Mouse (Mus musculus) kidney, adult 11 months (tissue): ENCODE results near the gene Gm21915.
A peak's percentile ranks its signal among the peaks of the same experiment; 100 is the strongest.

Source experiments
- DNase-seq: peaks from one replicate; pipeline ENCODE4 v3.0.0; 2022

Gene Gm21915

DNA sequence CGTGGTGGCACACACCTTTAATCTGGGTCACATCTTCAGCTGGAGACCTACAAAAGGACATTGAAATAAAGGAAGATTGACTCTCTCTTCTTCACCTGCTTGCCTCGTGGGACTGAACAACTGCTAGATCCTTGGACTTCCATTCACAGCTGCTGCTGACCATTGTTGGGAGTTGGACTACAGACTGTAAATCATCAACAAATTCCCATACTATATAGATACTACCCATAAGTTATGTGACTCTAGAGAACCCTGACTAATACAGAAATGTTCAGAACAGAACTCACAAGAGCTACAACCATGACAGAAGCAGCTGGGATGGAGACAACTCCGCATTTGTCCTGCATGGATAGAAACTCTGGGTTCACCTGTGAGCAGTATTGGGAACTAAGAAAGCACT is at the start of gene Gm21915:
TSS of gene Gm21915 (plus strand) at position 301 of the 400 bp plus-strand sequence.
- DNase-seq: no peak

DNA sequence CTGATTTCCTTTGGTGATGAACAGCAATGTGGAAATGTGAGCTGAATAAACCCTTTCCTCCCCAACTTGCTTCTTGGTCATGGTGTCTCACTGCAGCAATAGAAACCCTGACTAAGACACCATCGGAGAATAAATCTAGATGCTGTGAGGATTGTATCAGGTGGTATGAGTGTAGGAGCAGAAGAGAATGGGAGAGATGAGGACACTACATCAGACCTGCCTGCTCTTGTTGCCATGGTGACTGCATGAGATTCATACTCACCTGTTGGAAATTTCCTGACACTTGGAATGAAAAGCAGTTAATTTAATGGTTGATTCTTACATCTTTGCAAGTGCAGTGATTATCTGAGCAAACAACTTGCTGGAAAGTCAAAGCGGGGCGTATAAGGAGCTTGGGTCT is 48.1 kb upstream of the Gm21915 start:
- DNase-seq: no peak

DNA sequence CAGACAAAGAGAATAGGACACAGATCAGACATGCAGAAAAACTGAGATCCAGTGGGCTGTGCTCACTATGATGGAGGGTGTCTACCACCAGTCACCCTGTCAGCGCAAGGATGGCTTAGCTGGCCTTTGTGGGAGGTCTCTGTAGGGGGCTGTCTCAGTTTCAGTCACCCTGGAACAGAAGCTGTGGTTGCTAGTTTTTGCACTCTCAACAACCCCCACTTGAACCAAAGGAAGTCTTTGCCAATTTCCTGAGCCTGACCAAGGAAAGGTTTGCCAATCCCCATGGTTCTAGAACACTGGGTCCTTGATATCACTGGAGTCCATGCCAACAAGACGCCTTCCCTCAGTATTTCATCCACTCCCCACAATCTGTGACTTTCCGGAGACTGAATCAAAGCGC is 47.6 kb upstream of the Gm21915 start:
- no peak for DNase-seq

DNA sequence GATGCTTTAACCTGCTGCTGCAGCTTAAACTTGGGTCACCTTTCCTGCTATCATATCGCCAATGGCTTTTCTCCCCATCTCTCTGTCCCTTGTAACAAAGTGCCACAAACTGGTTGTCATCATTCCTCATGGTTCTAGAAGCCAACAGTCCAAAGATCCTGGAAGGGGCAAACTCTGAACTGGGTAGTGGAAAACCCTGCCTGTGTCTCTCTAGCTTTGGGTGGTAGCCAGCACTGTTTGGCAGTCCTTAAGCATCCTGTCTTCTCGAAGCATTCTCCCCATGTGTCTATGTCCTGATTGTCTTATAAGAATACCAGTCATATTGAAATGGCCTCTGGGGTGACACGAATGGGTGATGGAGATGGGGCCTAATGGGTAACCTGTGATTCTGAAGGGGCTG is 45.1 kb upstream of the Gm21915 start:
- peak; percentile 41 for DNase-seq

DNA sequence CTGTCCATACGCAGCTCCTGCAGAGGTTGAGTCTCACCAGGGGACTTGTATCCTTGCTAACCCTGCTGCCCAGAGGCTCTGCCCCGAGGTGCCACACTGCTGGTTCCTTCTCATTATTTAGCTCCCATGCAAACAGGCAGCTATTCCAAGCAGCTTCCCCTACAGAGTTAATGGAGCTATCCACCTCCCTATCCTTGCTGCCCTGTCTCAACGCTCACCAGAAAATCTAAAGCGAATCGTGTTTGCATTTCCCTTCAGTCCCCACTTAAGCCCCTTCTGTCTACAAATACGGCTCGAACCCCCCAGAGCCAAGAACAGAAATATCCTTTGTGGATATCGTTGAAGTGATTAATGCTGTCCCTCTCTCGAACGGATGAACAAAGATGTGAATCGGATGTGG is 43.8 kb upstream of the Gm21915 start:
- DNase-seq: no peak

DNA sequence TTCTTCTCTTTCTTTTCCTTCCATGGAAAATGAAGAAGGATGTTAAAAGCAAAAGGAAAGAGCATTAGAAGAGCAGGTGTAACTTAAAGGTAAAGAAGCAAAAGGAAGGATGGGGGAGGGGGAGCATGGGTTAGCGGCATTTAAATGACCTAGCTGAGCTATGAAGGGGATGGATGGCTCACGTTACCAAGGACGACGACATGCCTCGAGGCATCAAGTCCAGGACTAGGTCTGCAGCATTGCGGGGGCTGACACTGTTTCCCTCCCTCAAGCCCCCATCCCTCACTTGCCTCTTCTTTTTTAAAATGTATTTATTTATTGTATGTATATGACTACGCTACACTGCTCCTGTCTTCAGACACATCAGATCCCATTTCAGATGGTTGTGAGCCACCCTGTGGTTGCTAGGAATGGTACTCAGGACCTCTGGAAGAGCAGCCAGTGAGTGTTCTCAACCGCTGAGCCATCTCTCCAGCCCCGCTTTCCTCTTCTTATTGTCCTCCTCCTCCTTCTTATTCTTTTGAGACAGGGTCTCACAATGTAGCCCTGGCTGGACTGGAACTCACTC is 43.2 kb upstream of the Gm21915 start:
- no peak for DNase-seq

DNA sequence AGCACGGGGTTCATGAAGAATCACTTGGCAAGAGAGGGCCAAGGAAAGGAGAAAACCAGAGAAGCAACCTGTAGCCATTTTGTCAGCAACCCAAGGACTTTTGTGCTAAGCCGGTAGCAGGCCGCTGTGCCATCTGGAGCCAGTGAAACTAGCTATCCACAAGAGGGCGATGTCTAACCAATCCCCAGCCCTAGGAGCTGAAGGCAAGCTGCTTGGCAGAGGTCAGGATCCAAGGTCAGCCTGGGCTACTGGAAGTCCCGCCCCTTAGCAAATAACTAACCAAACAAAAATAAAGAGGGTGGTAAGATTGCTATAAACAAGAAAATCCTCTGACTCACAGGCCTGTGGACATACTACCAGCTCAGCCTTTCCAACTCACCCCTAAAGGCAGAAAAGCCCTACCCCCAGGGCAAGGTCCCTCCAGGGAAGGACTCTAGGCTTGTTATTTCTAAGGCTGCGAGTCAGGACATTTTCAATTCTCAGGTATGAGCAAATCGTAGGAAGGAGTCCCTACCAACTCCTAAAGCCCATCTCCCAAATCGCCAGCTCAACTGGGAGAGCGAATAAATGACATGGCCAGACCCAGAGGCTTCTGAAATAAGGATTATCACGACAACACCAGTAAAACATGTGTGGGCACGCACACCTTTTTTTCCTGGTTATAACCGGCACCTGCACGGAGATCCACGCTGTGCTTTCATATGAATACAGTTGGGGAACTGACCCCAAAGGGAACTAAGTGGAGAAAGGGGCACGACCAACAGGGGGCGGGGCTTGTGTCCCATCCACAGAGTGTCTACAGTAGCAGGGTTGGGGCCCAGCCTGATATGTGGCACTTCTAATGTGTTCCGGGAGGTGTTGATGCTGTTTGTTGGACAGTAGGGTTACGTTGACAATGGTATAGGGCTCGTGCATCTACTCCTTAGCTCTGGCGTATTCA is 42.0 kb upstream of the Gm21915 start:
- DNase-seq: peak; percentile 89

DNA sequence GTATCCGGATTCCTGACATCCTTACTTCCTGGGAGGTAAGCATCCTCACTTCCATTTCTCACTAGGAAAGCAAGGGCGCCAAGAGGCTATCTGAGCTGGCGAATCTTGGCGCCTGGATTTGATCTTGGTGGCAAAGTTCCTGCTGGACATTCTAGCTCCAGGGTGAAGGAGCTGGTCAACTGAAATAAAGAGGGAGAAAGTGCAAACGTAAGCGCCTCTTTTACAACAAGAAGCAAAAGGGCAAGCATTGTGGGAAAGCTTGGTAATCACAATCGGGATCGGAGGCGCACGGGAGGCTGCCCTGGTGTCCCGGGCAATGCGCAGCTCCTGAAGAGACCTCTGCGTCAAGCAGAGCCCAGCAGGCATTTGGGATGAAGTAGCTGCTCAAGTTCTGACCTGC is 41.0 kb upstream of the Gm21915 start:
- DNase-seq: peak; percentile 40

DNA sequence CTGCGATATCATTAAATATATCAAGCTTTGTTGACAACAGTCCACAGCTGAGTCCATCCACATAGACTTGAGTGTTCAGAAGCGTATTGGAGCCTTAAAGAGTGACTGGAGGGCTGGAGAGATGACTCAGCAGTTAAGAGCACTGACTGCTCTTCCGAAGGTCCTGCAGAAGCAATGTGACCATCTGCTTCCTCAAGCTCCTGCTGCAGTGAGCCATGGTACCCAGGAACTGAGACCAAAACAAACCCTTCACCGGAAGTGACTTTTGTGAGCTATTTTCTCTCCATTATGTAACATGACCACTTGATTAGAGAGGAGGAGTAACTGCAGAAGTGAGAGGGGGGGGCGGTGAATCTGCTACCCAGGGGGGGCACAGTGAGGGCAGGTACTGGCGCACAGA is 39.3 kb upstream of the Gm21915 start:
- DNase-seq: peak; percentile 17

DNA sequence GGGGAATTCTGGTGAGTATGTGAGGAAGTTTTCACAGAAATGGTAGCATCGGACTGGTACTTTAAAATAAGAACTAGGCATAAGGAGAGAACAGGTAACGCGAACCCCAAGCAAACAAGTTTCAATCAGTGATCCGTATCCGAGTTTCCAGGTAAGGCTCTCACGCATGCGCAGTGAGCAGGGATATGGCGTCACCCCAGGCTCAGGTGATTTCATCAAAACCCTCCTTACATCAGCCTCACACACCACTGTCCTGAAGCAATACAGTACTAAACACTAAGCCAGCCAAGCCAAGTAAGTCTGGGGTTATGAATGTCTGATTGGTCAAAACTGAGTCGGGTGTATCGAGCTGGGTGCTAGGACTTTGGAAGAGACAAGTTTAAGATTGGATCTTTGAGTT is 38.9 kb upstream of the Gm21915 start:
- DNase-seq: peak; percentile 26

DNA sequence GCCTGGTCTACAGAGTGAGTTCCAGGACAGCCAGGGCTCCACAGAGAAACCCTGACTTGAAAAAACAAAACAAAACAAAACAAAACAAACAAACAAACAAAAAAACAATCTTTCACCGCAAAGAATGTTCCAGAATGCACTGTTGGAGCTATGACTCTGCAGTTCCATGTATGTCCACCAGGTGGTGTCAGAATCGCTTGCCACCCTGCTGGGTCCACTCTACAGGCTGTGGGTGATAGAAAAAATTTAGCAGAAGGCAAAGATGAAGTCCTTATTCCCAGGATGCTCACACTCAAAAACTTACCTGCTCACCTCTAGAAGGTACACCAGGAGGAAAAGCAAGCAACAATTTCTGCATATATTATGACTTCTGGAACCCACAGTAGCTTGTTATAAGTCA is 34.4 kb upstream of the Gm21915 start:
- peak; percentile 36 for DNase-seq

DNA sequence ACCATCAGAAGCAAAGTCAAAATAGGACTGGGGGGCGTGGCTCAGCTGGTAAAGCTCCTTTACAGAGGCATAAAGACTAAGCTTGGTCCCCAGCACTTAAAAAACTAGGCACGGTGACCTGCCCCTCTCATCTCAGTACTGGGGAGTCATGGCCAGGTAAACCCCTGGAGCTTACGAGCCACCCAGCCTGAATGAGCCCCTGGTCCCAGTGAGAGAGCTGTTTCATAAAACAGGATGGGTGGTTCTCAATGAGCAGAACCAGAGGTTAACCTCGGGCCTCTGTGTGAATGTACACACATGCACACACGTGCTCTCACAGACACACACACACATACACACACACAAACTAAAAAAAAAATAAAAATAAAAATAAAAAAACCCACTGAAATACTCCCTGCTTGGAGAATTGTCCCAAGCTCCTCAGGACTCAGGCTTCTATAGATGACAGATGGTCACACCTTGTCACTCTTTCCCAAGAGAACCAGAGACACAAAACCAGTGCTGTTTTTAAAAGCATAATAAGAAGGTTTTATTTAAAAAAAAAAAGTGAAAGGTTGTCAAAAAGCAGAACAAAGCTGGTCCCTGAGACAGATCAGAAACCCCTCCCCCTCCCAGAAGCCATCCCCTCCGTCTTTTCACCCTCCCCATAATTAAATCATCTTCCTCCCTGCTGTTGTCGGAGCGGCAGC is 32.6 kb upstream of the Gm21915 start:
- no peak for DNase-seq

DNA sequence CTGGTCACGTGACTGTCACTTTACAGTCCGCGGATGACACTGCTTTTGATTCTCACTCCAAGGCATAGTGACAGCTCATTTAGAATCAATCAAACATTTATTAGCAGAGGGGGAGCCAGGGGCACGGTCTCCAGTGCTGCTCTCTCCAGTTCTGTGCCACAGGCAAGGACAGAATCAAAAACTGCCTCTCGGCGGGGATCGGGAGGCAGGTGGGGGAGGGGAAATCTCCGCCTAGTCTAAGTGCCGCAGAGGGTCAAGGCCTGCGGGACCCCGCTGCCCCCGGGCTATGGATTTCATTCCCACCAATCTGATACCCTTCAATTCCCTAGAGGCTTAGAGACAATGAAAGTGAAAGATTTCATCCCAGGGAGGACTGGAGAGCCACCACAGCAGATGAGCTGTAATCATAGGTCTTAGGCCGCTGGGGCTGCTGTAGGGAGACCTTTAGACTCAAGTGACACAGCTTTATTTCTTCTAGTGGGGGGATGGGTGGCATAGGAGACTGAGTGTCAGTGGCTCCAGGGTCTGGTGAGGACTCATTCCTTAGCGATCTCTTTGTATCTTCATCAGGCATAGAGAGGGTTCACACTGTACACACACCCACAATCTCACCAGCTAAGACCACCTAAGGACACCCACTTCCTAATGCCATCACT is 31.9 kb upstream of the Gm21915 start:
- DNase-seq: peak; percentile 26

DNA sequence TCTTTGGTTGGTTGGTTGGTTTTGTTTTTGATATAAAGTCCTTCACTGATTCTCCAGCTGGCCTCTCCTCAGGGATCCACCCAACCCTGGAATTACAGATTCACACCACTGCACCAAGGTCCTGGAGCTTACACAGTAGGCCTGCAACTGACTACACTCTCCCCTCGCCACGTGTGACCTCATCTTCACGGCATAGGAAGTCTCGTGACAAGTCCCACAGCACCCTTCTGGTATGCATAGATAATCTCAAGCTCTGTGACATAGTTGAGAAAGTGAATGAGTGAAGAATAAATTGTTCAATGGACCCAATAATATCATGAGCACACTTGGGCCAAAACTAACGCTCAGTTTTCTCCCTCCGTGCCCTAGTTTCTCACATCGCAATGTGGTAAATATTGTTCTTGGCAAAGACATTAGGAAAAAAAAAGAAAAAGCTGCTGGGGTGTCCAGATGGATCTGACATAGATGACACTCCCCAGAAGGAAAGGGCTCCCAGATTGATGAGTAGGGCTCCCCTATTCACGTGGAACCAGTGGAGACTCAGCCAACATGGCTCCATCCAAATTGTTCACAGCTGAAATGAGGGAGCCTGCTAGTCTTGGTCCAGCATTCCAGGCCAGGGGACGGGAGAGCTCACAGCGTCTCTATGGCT is 30.8 kb upstream of the Gm21915 start:
- no peak for DNase-seq

DNA sequence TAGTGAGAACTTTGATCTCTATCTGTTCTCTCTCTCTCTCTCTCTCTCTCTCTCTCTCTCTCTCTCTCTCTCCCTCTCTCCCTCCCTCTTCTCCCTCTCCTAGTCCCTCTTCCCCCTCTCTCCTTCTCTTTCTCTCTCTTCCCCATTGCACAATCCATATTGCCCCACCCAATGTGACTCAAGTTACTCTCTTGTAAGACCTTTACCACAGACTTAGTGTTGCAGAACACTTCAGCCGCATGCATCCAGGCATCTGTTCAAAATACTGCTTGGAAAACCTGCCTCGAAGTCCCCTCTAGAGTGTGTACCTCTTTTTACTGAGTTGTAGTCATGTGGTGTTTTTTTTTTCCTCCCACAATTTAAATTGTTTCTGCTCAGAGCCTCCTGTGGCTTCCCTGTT is 29.1 kb upstream of the Gm21915 start:
- DNase-seq: no peak

DNA sequence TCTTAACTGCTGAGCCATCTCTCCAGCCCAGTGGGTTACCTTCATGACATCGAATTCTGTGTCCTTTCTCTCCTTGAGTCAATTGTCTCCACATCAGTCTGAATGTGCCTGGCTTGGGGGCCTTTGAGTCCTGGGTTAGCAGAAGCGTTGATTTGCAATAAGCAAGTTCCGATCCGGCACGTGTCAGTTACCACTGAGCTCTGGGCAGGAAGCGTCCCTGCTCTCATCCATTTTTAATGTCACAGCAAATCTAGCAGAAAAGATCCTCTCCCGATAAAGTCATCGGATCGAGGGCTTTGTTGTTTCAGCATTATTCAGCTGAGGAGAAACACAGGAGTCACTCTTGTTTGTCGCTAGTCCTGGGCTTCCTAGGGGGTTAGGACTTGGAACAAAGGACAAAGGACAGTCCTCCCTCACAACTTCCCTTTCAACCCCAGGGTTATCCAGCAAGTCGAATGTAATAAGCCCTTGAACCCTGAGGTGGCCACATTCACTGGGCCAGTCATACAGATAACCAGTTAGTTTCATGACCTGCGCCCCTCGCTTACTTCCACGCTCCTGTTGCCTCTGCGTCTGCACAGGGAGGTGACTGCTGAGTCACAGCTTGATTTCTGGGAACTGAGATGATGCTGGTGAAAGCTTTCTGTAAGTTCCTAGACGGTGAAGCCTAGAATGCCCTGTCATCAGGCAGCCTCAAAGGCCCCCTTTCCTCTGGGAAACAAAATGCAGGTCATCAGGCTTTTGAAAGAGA is 27.8 kb upstream of the Gm21915 start:
- DNase-seq: no peak

DNA sequence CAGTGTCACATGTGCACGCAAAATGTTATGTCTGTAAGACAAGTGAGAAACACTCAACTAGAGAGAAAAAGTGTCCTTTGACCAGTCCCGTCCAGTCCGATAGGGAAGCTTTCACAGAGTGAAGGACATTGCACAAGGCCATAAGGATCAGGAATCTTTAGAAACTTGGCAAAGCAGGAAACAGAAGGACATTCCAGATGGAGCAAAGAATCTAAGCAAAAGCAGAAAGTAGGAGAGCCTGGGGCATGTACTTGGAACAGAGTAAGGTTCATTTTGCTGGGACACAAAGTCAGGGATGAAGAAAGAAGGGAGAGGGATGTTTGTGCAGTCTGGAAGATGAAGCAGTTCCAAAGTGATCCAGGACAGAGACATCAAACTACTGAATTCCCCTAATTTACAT is 21.0 kb upstream of the Gm21915 start:
- no peak for DNase-seq

DNA sequence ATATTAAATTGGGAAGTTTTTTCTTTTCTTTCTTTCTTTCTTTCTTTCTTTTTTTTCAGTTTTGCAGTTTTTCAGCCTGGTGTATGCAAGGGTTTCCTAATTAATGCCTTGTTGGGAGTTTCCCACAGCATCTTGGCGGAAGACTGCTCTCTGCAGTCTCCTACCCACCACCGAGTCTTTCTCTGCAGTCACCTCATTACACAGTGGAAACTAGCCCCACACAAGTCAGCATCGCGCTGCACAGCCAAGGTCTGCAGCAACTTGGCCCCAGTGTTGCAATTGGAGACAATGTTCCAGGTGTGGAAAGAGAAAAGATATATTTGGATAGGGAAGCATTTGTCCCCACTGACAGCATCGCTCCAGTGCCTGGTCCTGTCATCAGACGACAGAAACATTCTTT is 20.4 kb upstream of the Gm21915 start:
- no peak for DNase-seq

DNA sequence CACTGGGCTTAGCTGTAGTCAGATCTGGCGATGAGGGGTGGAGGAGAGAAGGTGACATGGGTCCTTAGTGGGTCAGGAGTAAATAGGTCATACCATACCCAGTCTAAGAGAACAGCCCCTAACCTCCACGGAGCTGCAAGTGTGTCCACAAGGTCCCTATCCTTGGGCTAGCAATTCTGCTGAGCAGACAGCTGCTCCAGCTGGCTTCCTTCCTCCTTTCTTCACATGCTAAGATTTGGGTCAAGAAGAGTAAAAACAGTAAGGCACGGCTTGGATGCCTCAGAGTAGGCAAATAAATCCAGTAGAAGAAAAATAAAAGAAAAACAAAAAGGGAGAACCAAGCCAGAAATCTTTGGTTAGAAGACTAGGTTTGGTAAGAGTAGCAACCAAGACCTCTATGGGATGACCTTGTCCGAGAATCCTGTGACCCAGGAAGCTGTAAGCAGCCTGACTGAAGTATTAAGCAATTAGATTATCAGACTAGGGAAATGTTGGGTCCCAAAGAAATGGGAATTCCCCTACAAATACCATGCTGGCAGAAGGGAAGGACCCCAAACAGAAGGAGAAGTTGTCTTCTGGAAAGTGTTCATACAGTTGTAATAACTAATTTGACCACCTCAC is 19.1 kb upstream of the Gm21915 start:
- DNase-seq: no peak

DNA sequence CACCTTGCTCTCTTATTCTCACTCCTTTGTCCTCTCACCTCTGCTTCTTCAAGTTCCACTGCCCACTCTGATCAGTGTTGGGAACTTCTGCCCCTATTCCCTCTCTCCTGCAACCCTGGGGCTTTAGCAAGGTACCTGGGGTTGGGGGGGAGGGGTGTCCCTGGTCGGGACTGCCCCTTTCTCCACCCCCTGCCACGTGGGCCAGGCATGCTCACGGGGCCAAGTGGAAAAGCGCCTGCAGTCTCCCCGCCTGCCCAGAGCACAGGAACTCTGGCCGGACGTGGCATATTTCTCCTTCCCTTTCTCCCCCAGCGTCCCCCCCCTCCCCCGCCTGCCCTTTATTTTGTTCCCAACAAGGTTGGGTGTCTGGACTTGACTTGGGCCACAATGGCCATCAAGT is 17.7 kb upstream of the Gm21915 start:
- no peak for DNase-seq

DNA sequence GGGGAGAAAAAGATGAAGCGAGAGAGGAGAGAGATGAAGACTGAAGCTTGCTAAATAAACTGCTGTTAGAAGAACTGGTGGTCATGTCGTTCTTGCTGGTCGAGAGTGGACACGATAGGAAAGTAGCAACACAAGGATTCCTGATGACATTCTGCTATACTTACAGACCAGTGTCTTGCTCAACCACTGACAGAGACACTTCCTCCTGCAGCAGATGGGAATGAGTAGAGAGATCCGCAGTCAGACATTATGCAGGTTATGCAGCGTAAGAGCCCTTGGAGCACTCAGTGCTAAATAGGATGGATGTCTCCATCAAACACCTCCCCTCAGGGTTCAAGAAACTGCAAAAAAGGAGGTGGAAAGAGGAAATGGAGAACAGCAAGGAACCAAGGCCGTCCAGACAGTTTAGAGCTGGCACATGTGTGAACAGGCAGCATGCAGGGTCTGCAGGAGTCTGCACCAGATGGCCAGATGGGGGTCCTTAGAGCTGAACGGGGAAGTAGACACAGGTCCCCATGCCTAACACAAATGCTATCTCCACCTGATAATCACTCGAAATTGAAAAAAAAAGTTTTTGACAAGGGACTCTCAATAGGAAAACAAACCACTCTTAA is 4.1 kb upstream of the Gm21915 start:
- DNase-seq: no peak
